Mouse (Mus musculus) C2C12 (cell line): ENCODE results near the gene Fut9.

Experiments used
- CEBPB ChIP-seq: IDR thresholded peaks from one replicate; pipeline ENCODE4 v1.6.1; 2011; ENCODE audit warnings: low read depth, mild to moderate bottlenecking, control low read depth, moderate library complexity
- CTCF ChIP-seq: IDR thresholded peaks from one replicate; pipeline ENCODE4 v1.5.1; 2011; ENCODE audit not compliant: control insufficient read depth, insufficient read depth, insufficient read length

GRCm38 (mm10) chr4:25617301-25617700 is 182.7 kb downstream of the Fut9 start:
- TF ChIP-seq CEBPB (no peak), CTCF (no peak)
